Mouse (Mus musculus) lung, postnatal 0 days (tissue): ENCODE data around the gene H2-Q4. TPM values are rescaled to one million over a fixed set of nuclear protein-coding genes. Genes with fewer than 3 reads are reported as not detected.
"Not testable (repeated sequence)": the region's sequence is repeated elsewhere in the genome, so short reads cannot be mapped to it uniquely, and the experiment has no call there.

Experiments
- ATAC-seq: fragments of 200-750 bp; cut with Nextera tagmentation; 2 replicates; pipeline ENCODE4 v1.8.0; 2017; ENCODE audit warnings: moderate library complexity
- DNase-seq: peaks from one replicate; pipeline ENCODE4 v3.0.0-alpha.2; 2016; ENCODE audit warnings: low spot score
- H3K27ac ChIP-seq: fragments of 300-500 bp; sonication (generic); 2 replicates; pipeline ENCODE4 v1.5.1; 2014; ENCODE audit warnings: antibody characterized with exemption, mild to moderate bottlenecking, low read length, mixed read lengths
- H3K27me3 ChIP-seq: fragments of 300-500 bp; sonication (generic); replicated peaks from 2 replicates; pipeline ENCODE4 v1.6.1; 2014; ENCODE audit warnings: low read length, mixed read lengths; ENCODE audit not compliant: insufficient read depth
- H3K36me3 ChIP-seq: fragments of 300-500 bp; sonication (generic); 2 replicates; pipeline ENCODE4 v1.6.1; 2014; ENCODE audit warnings: low read length, mixed read lengths; ENCODE audit not compliant: insufficient read depth
- H3K4me1 ChIP-seq: fragments of 300-500 bp; sonication (generic); 2 replicates; pipeline ENCODE4 v1.6.1; 2014; ENCODE audit warnings: antibody characterized with exemption, low read depth, low read length, mixed read lengths; ENCODE audit not compliant: insufficient read depth
- H3K4me2 ChIP-seq: fragments of 300-500 bp; sonication (generic); replicated peaks from 2 replicates; pipeline ENCODE4 v1.6.1; 2014; ENCODE audit warnings: low read depth, mild to moderate bottlenecking, low read length, moderate library complexity, mixed read lengths
- H3K4me3 ChIP-seq: fragments of 300-500 bp; sonication (generic); 2 replicates; pipeline ENCODE4 v1.5.1; 2014; ENCODE audit warnings: low read depth, low read length
- H3K9ac ChIP-seq: fragments of 300-500 bp; sonication (generic); replicated peaks from 2 replicates; pipeline ENCODE4 v1.6.1; 2014; ENCODE audit warnings: low read depth, mild to moderate bottlenecking
- H3K9me3 ChIP-seq: fragments of 300-500 bp; sonication (generic); 2 replicates; pipeline ENCODE4 v1.6.1; 2016; ENCODE audit warnings: low read length, mixed read lengths
- CTCF ChIP-seq: IDR thresholded peaks from 2 replicates; pipeline ENCODE4 v1.5.1; 2016; ENCODE audit warnings: antibody characterized with exemption, mild to moderate bottlenecking
- EP300 ChIP-seq: IDR thresholded peaks from 2 replicates; pipeline ENCODE4 v1.6.1; 2016; ENCODE audit warnings: antibody characterized with exemption, mild to moderate bottlenecking, control low read depth
- WGBS: fragments of 180-500 bp; shearing (Covaris S2); extraction: QIAGEN DNeasy Blood & Tissue Kit; methylation state at CpG from one replicate; pipeline ENCODE4 v1.1.7; 2014; 5-methylcytosine and 5-hydroxymethylcytosine counted together
- polyA plus RNA-seq: library from polyadenylated mRNA; unstranded; fragments of >200 nt; fragmentation: Nextera tagmentation; extraction: Ambion mirVana; gene quantifications from 2 replicates; pipeline ENCODE4 v1.2.1, GENCODE M21; 2015

H2-Q4 gene
- polyA plus RNA-seq, 1 experiment from 2014 or later, result 8.1 TPM

- not testable (repeated sequence) for H3K4me1 ChIP-seq, DNase-seq
- WGBS, result 82% methylated on average over 2 of the region's 2 CpGs
These were observed 17.5 kb downstream of the H2-Q4 start for GRCm38 (mm10) chr17:35396956-35397355.

GRCm38 (mm10) chr17:35413057-35413456, 33.6 kb downstream of the H2-Q4 start:
- H3K9ac ChIP-seq, H3K4me3 ChIP-seq, H3K4me1 ChIP-seq, H3K27me3 ChIP-seq, H3K9me3 ChIP-seq, DNase-seq, ATAC-seq, H3K4me2 ChIP-seq, H3K27ac ChIP-seq, H3K36me3 ChIP-seq: not testable (repeated sequence)
- no CpG with 5 or more reads among the region's 1 CpGs for WGBS

More at GRCm38 (mm10) chr17:35396956-35397355, 17.5 kb downstream of the H2-Q4 start:
- not testable (repeated sequence) for H3K27me3 ChIP-seq, H3K27ac ChIP-seq, H3K9me3 ChIP-seq, ATAC-seq, H3K36me3 ChIP-seq, H3K9ac ChIP-seq, H3K4me3 ChIP-seq, H3K4me2 ChIP-seq

GRCm38 (mm10) chr17:35415273-35416129, 36.1 kb downstream of the H2-Q4 start:
- WGBS, result 56% methylated on average over 3 of the region's 10 CpGs
- H3K9ac ChIP-seq, result not testable (repeated sequence)

GRCm38 (mm10) chr17:35418772-35419171, 39.4 kb downstream of the H2-Q4 start:
- ATAC-seq (no peak), DNase-seq (no peak)
- Histone ChIP-seq H3K27ac (no peak overlapping the region), H3K4me3 (no peak overlapping the region), H3K4me1 (no peaks in the 10 kb centered on the region), H3K27me3 (no peaks in the 10 kb centered on the region), H3K9ac (no peak overlapping the region), H3K9me3 (no peaks in the 10 kb centered on the region), H3K4me2 (no peak overlapping the region), H3K36me3 (no peaks in the 10 kb centered on the region)
- no peak for TF ChIP-seq EP300
- WGBS, result 62% methylated on average over 7 of the region's 7 CpGs

More at GRCm38 (mm10) chr17:35415273-35416129, 36.1 kb downstream of the H2-Q4 start:
- ATAC-seq, H3K9me3 ChIP-seq, H3K27ac ChIP-seq, H3K4me3 ChIP-seq, DNase-seq, H3K4me1 ChIP-seq, H3K36me3 ChIP-seq, H3K27me3 ChIP-seq, H3K4me2 ChIP-seq: not testable (repeated sequence)

GRCm38 (mm10) chr17:35419564-35419963, 40.1 kb downstream of the H2-Q4 start:
- H3K4me3 ChIP-seq, H3K4me2 ChIP-seq, DNase-seq, H3K4me1 ChIP-seq, H3K36me3 ChIP-seq, H3K27ac ChIP-seq, ATAC-seq, H3K9me3 ChIP-seq, H3K27me3 ChIP-seq, H3K9ac ChIP-seq: not testable (repeated sequence)
- 49% methylated on average over 4 of the region's 4 CpGs for WGBS

GRCm38 (mm10) chr17:35420206-35420810, 40.9 kb downstream of the H2-Q4 start:
- not testable (repeated sequence) for H3K36me3 ChIP-seq, H3K27me3 ChIP-seq, H3K9ac ChIP-seq, H3K9me3 ChIP-seq, ATAC-seq, H3K4me3 ChIP-seq, H3K4me1 ChIP-seq, H3K4me2 ChIP-seq, H3K27ac ChIP-seq, DNase-seq
- 11% methylated on average over 11 of the region's 11 CpGs for WGBS
- peak; percentile 77 for TF ChIP-seq CTCF

GRCm38 (mm10) chr17:35421331-35421730, 41.9 kb downstream of the H2-Q4 start:
- not testable (repeated sequence) for H3K4me1 ChIP-seq, H3K27ac ChIP-seq, DNase-seq, H3K4me3 ChIP-seq, ATAC-seq, H3K36me3 ChIP-seq, H3K27me3 ChIP-seq, H3K9me3 ChIP-seq, H3K4me2 ChIP-seq, H3K9ac ChIP-seq
- WGBS, result 91% methylated on average over 4 of the region's 4 CpGs

- H3K9ac ChIP-seq, ATAC-seq, H3K4me2 ChIP-seq, H3K4me3 ChIP-seq, H3K36me3 ChIP-seq, H3K9me3 ChIP-seq, DNase-seq, H3K4me1 ChIP-seq, H3K27me3 ChIP-seq, H3K27ac ChIP-seq: not testable (repeated sequence)
- WGBS, result 84% methylated on average over 5 of the region's 5 CpGs
These were observed 42.9 kb downstream of the H2-Q4 start for GRCm38 (mm10) chr17:35422360-35422759.

- not testable (repeated sequence) for DNase-seq, H3K4me2 ChIP-seq, ATAC-seq, H3K9ac ChIP-seq, H3K4me3 ChIP-seq, H3K36me3 ChIP-seq, H3K9me3 ChIP-seq, H3K27ac ChIP-seq, H3K27me3 ChIP-seq, H3K4me1 ChIP-seq
- 53% methylated on average over 3 of the region's 3 CpGs for WGBS
These were observed 43.9 kb downstream of the H2-Q4 start for GRCm38 (mm10) chr17:35423131-35423810.
